Comparison of ENCODE assay signal across 8 mouse cellular contexts in genomic region chr2:33185258-33185657, GRCm38 (mm10). TPM values are rescaled to one million over a fixed set of nuclear protein-coding genes. Genes with fewer than 3 reads are reported as not detected.
DNase-seq lines count a peak whose midpoint lies in the region; TF ChIP-seq lines count a peak whose summit lies in the region.
"Had no signal": no experiment of that assay in that cellular context is flagged by ENCODE, and none has a peak within 500 bp of the region (broad histone marks: within the 10 kb centered on the region; RNA-seq: fewer than 3 reads in every experiment).

No protein-coding gene starts in this region.

- H3K4me3 ChIP-seq in layer of hippocampus, adult 2 months = no peak overlapping the region
- H3K4me3 ChIP-seq in MEL (ENCODE audit: control insufficient read depth in 1 of 2, insufficient read depth in 1 of 2, low read depth in 2 of 2, low read length in 2 of 2) = no peak overlapping the region
- H3K4me3 ChIP-seq in cortical plate, adult 2 months (ENCODE audit: insufficient read depth, low read length) = no peak overlapping the region
- no peak overlapping the region for H3K4me3 ChIP-seq in thymus, adult 2 months (ENCODE audit: control insufficient read depth, insufficient read depth, low read length)
- H3K4me3 ChIP-seq: lung, embryonic 15.5 days had no signal

- 85% methylated on average over 7 of the region's 7 CpGs for WGBS in thymus, adult 2 months

- no peak overlapping the region; the same call in 1 of the 2 replicates for H3K27ac ChIP-seq in layer of hippocampus, adult 2 months
- H3K27ac ChIP-seq in MEL (ENCODE audit: control insufficient read depth, low read depth, low read length) = no peak overlapping the region
- H3K27ac ChIP-seq in cortical plate, adult 2 months (ENCODE audit: insufficient read depth, low read length) = no peak overlapping the region
- H3K27ac ChIP-seq in thymus, adult 2 months (ENCODE audit: control insufficient read depth, insufficient read depth, low read length) = no peak overlapping the region
- H3K27ac ChIP-seq: lung, embryonic 15.5 days had no signal

- H3K36me3 ChIP-seq in MEL (ENCODE audit: control insufficient read depth in 1 of 2, insufficient read depth in 2 of 2, low read length in 2 of 2) = no peaks in the 10 kb centered on the region
- H3K36me3 ChIP-seq in thymus, adult 2 months (ENCODE audit: control insufficient read depth, insufficient read depth, low read length) = no peaks in the 10 kb centered on the region
- H3K36me3 ChIP-seq: lung, embryonic 15.5 days had no signal

- H3K9ac ChIP-seq in MEL (ENCODE audit: control insufficient read depth, low read depth, low read length, poor library complexity, severe bottlenecking) = no peak overlapping the region
- H3K9ac ChIP-seq: lung, embryonic 15.5 days had no signal

- H3K9me3 ChIP-seq in MEL (replicated peaks; ENCODE audit: insufficient read depth, low read length) = no peaks in the 10 kb centered on the region
- H3K9me3 ChIP-seq: lung, embryonic 15.5 days had no signal

- peak; percentile 70 for TF ChIP-seq CTCF in layer of hippocampus, adult 2 months (conservative IDR thresholded peaks at IDR 0.05)
- peak; percentile 48 to 74 (median 66) for TF ChIP-seq CTCF in MEL (IDR thresholded peaks at IDR 0.05 in 2 of 3, conservative IDR thresholded peaks at IDR 0.05 in 1 of 3; ENCODE audit: control insufficient read depth in 1 of 3, insufficient read depth in 1 of 3, low read depth in 2 of 3, low read length in 3 of 3, poor library complexity in 1 of 3, severe bottlenecking in 1 of 3)
- peak; percentile 29; the same call in 1 of the 2 replicates for TF ChIP-seq CTCF in cortical plate, adult 2 months (IDR thresholded peaks at IDR 0.05; ENCODE audit: extremely low read depth, insufficient read depth, low read length)
- TF ChIP-seq CTCF in thymus, adult 2 months (IDR thresholded peaks at IDR 0.05; ENCODE audit: borderline replicate concordance, control insufficient read depth, extremely low read depth, insufficient read depth, low read length, poor library complexity) = peak; percentile 81

- H3K4me1 ChIP-seq in MEL (ENCODE audit: control insufficient read depth in 1 of 2, insufficient read depth in 2 of 2, low read length in 2 of 2) = no peaks in the 10 kb centered on the region
- peaks cover 9% of the 10 kb centered on the region for H3K4me1 ChIP-seq in cortical plate, adult 2 months (ENCODE audit: control insufficient read depth, insufficient read depth, low read length)
- no peaks in the 10 kb centered on the region for H3K4me1 ChIP-seq in thymus, adult 2 months (replicated peaks; ENCODE audit: control insufficient read depth, insufficient read depth, low read length)

- no peaks in the 10 kb centered on the region for H3K27me3 ChIP-seq in MEL (ENCODE audit: control insufficient read depth in 1 of 2, insufficient read depth in 2 of 2, low read length in 2 of 2)
- H3K27me3 ChIP-seq in thymus, adult 2 months (ENCODE audit: control insufficient read depth, insufficient read depth, low read length) = no peaks in the 10 kb centered on the region
- H3K27me3 ChIP-seq: lung, embryonic 15.5 days had no signal

- no peaks in the 10 kb centered on the region for H3K79me2 ChIP-seq in MEL (ENCODE audit: control insufficient read depth, insufficient read depth, low read length, poor library complexity)

- TF ChIP-seq RAD21 in MEL (IDR thresholded peaks at IDR 0.05; ENCODE audit: low read depth, low read length) = peak; percentile 30

- no peak for DNase-seq in layer of hippocampus, adult 2 months (ENCODE audit: low spot score in 2 of 2)
- DNase-seq in layer of hippocampus, postnatal 14 days (ENCODE audit: low spot score in 2 of 2) = no peak
- DNase-seq in MEL (ENCODE audit: low read depth, low spot score) = peak; percentile 37
- DNase-seq in kidney, postnatal 25 days = peak; percentile 79 to 81
- DNase-seq in thymus, adult 2 months = peak; percentile 67
- DNase-seq in cerebellum, adult 11-12 months = no peak

- no peak for TF ChIP-seq POLR2A in MEL (IDR thresholded peaks at IDR 0.05; ENCODE audit: control insufficient read depth in 1 of 2, insufficient read depth in 1 of 2, low read depth in 1 of 2, low read length in 2 of 2, poor library complexity in 1 of 2)
- no peak for TF ChIP-seq POLR2A in cortical plate, adult 2 months (IDR thresholded peaks at IDR 0.05; ENCODE audit: extremely low read depth, insufficient read depth, low read length)
- TF ChIP-seq POLR2A in thymus, adult 2 months (IDR thresholded peaks at IDR 0.05; ENCODE audit: control insufficient read depth, extremely low read depth, insufficient read depth, low read length, poor library complexity) = no peak

- no peak for TF ChIP-seq EP300 in MEL (IDR thresholded peaks at IDR 0.05; ENCODE audit: low read depth in 1 of 2, low read length in 2 of 2)

TF ChIP-seq in MEL, 35 proteins besides CTCF, POLR2A, EP300 and RAD21:
- no peak for TF ChIP-seq E2F4 (IDR thresholded peaks at IDR 0.05; ENCODE audit: borderline replicate concordance, low read depth, low read length)
- TF ChIP-seq JUND (IDR thresholded peaks at IDR 0.05; ENCODE audit: low read depth, low read length) = no peak
- TF ChIP-seq TBP (IDR thresholded peaks at IDR 0.05; ENCODE audit: low read depth, low read length) = no peak
- peak; percentile 82 for TF ChIP-seq SMC3 (IDR thresholded peaks at IDR 0.05; ENCODE audit: low read depth, low read length)

RNA-seq across cellular contexts. Expression of gene Angptl2, which starts 30.6 kb away (rescaled TPM):
- total RNA-seq in layer of hippocampus, adult 2 months (2021) = 1 to 10 TPM in 1 of 2 experiments, under 1 TPM in 1; 0.81 to 2.2 TPM
- 1 to 10 TPM; 2.6 to 5.9 TPM for total RNA-seq in layer of hippocampus, postnatal 14 days (2021)
- total RNA-seq in MEL (2012; rRNA removed) = 0.08 TPM in 1 of 2 replicates, not detected in the other
- not detected for polyA plus RNA-seq in MEL (2012; ENCODE audit: insufficient read depth in 1 of 2, insufficient read length in 2 of 2, low read depth in 1 of 2, low replicate concordance in 2 of 2, missing spikeins in 1 of 2)
- polyA plus RNA-seq in cortical plate, adult 2 months (2012; rRNA removed) = 4.9 and 5.5 TPM in 2 replicates
- polyA plus RNA-seq in thymus, adult 2 months (2012; rRNA removed) = 61.1 and 64.5 TPM in 2 replicates

RNA-seq across cellular contexts. Expression of gene Garnl3, which starts 53.8 kb away (rescaled TPM):
- 10 to 100 TPM; 31.7 to 35.2 TPM for total RNA-seq in layer of hippocampus, adult 2 months (2021)
- total RNA-seq in layer of hippocampus, postnatal 14 days (2021) = 10 to 100 TPM; 46.0 to 65.4 TPM
- total RNA-seq in MEL (2012; rRNA removed) = 0.92 and 1.5 TPM in 2 replicates
- polyA plus RNA-seq in MEL (2012; ENCODE audit: insufficient read depth in 1 of 2, insufficient read length in 2 of 2, low read depth in 1 of 2, low replicate concordance in 2 of 2, missing spikeins in 1 of 2) = 1 to 10 TPM in 1 of 2 experiments, not detected in 1; 2.3 TPM
- polyA plus RNA-seq in cortical plate, adult 2 months (2012; rRNA removed) = 123 and 124 TPM in 2 replicates
- polyA plus RNA-seq in thymus, adult 2 months (2012; rRNA removed) = 0.96 and 1.2 TPM in 2 replicates

Comparison
In these comparisons a context has a peak if more than half of its experiments do, and no peak if none do; other contexts are left out.
1. DNase-seq: peak in MEL (single experiment), kidney, postnatal 25 days (2 of 2) and thymus, adult 2 months (single experiment); none in layer of hippocampus, adult 2 months (0 of 2), layer of hippocampus, postnatal 14 days (0 of 2) and cerebellum, adult 11-12 months (single experiment).
2. CTCF ChIP-seq: peak in every context shown above with its lines; median percentile 81 in thymus, adult 2 months; 70 in layer of hippocampus, adult 2 months; 66 in MEL; 29 in cortical plate, adult 2 months.
3. RNA of gene Garnl3, which starts 53.8 kb away (total RNA-seq): 46.0 to 65.4 TPM in layer of hippocampus, postnatal 14 days and 31.7 to 35.2 TPM in layer of hippocampus, adult 2 months; 0.92 to 1.5 TPM in MEL; every median in the first group is over 10 times any median in the second.